Mouse (Mus musculus) cerebellum, adult 2 months (tissue): ENCODE data around the gene Ctbp2. TPM values are rescaled to one million over a fixed set of nuclear protein-coding genes. Genes with fewer than 3 reads are reported as not detected.

ENCODE experiments used
- DNase-seq, 2 experiments: peaks; one replicate each; pipeline ENCODE4 v3.0.0; 2021
- H3K27ac ChIP-seq: fragments of 200-500 bp; 2 replicates; pipeline ENCODE4 v1.5.1; 2012; ENCODE audit warnings: low read length, control low read depth, inconsistent platforms; ENCODE audit not compliant: insufficient read depth
- H3K27me3 ChIP-seq: fragments of 200-500 bp; 2 replicates; pipeline ENCODE4 v1.6.1; 2012; ENCODE audit warnings: inconsistent platforms, mild to moderate bottlenecking, low read length, moderate library complexity; ENCODE audit not compliant: control insufficient read depth, insufficient read depth
- H3K4me1 ChIP-seq: fragments of 200-500 bp; 2 replicates; pipeline ENCODE4 v1.6.1; 2011; ENCODE audit warnings: low read length; ENCODE audit not compliant: control insufficient read depth, insufficient read depth
- H3K4me3 ChIP-seq: fragments of 200-500 bp; replicated peaks from 2 replicates; pipeline ENCODE3; 2011; ENCODE audit warnings: mild to moderate bottlenecking, low read depth, low read length, control low read depth; ENCODE audit not compliant: insufficient read depth
- CTCF ChIP-seq: fragments of 200-500 bp; IDR thresholded peaks from 2 replicates; pipeline ENCODE4 v1.5.1; 2011; ENCODE audit warnings: low read depth, mild to moderate bottlenecking, control low read depth, low read length, moderate library complexity, borderline replicate concordance; ENCODE audit not compliant: insufficient read depth
- POLR2A ChIP-seq: fragments of 200-500 bp; IDR thresholded peaks from 2 replicates; pipeline ENCODE4 v1.6.1; 2011; ENCODE audit warnings: low read length, control low read depth, borderline replicate concordance; ENCODE audit not compliant: insufficient read depth
- WGBS: fragments of 180-500 bp; shearing (Covaris S2); methylation state at CpG from one replicate; pipeline ENCODE4 v1.1.7; 2018; 5-methylcytosine and 5-hydroxymethylcytosine counted together
- polyA plus RNA-seq: library from polyadenylated mRNA; depleted of rRNA; stranded (reverse); fragments of >200 nt; gene quantifications from 2 replicates; pipeline ENCODE4 v1.2.3, GENCODE M21; 2012

Ctbp2 gene
- polyA plus RNA-seq, 1 experiment = 96.2 TPM

DNA sequence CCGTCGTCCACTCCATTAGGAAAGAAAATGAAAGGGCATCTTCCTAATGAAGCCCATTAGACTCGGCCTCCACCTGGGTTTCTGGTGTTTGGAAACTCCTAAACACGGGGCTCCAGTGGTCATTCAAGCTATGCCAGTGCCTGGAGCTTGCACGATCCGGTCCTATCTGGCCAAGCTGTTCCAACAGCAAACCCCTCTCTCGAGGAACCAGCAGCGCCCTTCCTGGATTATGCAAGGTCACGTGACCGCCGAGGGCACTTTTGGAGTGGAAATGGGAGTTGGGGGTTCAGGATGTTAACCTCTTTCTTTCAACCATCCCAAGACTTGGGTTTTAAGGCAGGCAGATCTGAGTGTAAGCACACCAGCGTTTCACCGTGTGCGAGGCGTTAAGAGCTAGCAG, 8.3 kb downstream of the Ctbp2 start:
- Histone ChIP-seq H3K4me3 (peak overlapping the region; percentile 1), H3K27ac (no peak overlapping the region), H3K27me3 (no peaks in the 10 kb centered on the region), H3K4me1 (peaks cover 47% of the 10 kb centered on the region)
- TF ChIP-seq POLR2A = no peak
- WGBS = 28% methylated on average over 15 of the region's 15 CpGs
- DNase-seq = peak in 1 of 2 experiments; percentile 26

- no peak for DNase-seq
- Histone ChIP-seq H3K4me3 (no peak overlapping the region), H3K27ac (no peak overlapping the region), H3K27me3 (no peaks in the 10 kb centered on the region), H3K4me1 (peaks cover 42% of the 10 kb centered on the region)
- 35% methylated on average over 20 of the region's 20 CpGs for WGBS
- TF ChIP-seq POLR2A (no peak), CTCF (no peak)
Measured at GRCm38 (mm10) chr7:133114847-133115470, 9.2 kb downstream of the Ctbp2 start.

DNA sequence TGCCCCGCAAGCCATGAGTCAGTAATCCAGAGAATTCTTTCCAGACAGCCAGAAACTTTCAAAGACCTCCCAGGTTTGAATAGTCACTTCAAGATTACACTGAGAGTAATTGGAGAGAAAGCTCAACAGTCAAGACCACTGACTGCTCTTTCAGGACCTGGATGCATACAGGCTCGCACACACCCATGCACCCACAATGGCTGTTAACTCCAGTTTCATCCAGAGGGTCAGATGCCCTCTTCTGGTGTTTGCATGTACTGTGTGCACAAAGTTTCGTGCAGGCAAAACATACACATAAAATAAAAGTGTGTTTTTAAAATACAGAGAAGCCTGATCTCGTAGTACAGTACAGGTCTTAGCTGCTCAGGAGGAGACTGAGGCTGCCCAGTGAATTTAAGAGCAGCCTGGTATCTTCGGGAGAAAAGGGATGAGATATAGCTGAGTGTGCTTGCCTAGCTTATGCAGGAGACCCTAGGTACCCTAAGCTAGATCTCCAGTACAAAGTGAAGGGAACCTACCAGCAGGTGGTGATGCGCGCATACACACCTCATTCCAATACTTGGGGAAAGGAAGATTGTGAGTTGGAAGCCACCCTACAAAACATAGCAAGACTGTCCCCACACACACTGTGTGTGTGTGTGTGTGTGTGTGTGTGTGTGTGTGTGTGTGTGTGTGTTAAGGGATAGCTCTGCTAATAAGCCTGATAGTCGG, 10.8 kb downstream of the Ctbp2 start:
- WGBS = 78% methylated on average over 8 of the region's 8 CpGs
- H3K4me3 ChIP-seq = no peak overlapping the region
- no peak for DNase-seq
- H3K27ac ChIP-seq = no peak overlapping the region
- H3K4me1 ChIP-seq = peaks cover 52% of the 10 kb centered on the region
- H3K27me3 ChIP-seq = no peaks in the 10 kb centered on the region
- TF ChIP-seq POLR2A = no peak

- DNase-seq = peak in 1 of 2 experiments; percentile 40
- TF ChIP-seq POLR2A (no peak), CTCF (no peak)
- Histone ChIP-seq H3K4me1 (peaks cover 53% of the 10 kb centered on the region), H3K27me3 (no peaks in the 10 kb centered on the region), H3K4me3 (no peak overlapping the region), H3K27ac (no peak overlapping the region; the same call in 1 of the 2 replicates)
- WGBS = 8% methylated on average over 6 of the region's 6 CpGs
Measured at GRCm38 (mm10) chr7:133112351-133112831, 11.8 kb downstream of the Ctbp2 start.

GRCm38 (mm10) chr7:133109442-133109841, 14.7 kb downstream of the Ctbp2 start:
- no peaks in the 10 kb centered on the region for H3K27me3 ChIP-seq
- TF ChIP-seq POLR2A = no peak
- TF ChIP-seq CTCF = no peak

DNA sequence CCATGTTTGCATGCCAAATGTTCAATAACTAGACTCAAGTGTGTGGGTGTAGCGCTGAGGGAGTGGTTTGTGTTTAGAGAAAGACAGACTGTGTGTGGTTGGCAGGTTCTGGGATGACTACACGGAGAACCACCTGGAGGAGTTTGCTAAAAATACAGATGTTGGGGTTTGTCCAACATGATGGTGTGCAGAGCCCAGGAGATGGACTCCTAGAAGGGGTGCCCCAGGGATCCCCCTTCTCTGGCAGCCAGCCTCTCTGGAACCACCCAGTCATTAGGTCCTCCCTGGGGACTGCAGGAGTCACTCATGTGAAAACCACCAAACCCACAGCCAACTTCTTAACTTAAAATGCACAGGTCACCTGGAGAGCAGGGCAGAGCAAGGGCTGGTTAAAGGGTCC, 15.5 kb downstream of the Ctbp2 start:
- WGBS = 40% methylated on average over 2 of the region's 2 CpGs
- H3K27ac ChIP-seq = no peak overlapping the region
- H3K4me1 ChIP-seq = peaks cover 35% of the 10 kb centered on the region
- no peaks in the 10 kb centered on the region for H3K27me3 ChIP-seq
- no peak for DNase-seq
- TF ChIP-seq POLR2A = no peak
- no peak overlapping the region for H3K4me3 ChIP-seq

More at GRCm38 (mm10) chr7:133109442-133109841, 14.7 kb downstream of the Ctbp2 start:
- Histone ChIP-seq H3K4me3 (no peak overlapping the region), H3K27ac (no peak overlapping the region), H3K4me1 (peaks cover 39% of the 10 kb centered on the region)
- no peak for DNase-seq
- 90% methylated on average over 4 of the region's 4 CpGs for WGBS

DNA sequence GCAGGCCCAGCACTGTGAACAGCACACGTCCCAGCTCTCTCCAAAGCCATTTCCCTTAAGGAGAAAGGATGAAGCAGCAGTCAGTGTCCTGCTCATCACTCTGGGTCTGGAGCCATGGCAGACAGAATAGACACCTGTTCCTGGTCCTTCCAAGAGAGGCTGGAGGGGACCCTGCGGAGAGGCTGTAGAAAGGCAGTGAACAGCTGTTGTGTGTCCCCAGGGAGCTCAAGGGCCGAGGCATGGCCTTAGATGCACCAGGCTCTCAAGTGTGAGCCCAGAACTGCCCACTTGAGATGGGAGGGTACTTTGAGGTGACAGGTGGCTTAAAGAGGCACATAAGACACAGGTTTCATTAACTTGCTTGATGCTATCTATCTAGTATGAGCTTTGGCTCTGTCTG, 21.6 kb downstream of the Ctbp2 start:
- DNase-seq = no peak
- Histone ChIP-seq H3K4me3 (no peak overlapping the region), H3K27me3 (no peaks in the 10 kb centered on the region), H3K4me1 (peaks cover 43% of the 10 kb centered on the region), H3K27ac (no peak overlapping the region)
- no peak for TF ChIP-seq CTCF
- no peak for TF ChIP-seq POLR2A
- 5% methylated on average over 3 of the region's 3 CpGs for WGBS

DNA sequence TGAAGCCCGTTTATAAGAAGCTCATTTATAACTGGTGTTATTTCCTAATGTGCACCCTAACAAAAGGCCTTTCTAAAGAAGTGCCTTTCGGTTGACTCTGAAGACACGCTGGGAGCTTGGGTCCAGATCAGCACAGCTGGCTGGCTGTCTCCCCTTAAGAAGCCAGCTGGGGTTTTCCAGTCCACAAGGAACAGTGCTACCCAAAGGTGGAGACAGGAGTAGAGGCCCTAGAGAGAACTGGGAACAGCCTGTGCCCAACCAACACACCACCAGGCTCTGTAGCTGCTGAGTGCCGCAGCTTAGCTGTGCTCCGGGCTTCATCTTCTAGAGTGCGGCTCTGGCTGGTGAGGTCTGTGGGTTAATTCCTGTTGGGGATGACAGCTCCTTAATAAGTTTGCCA, 23.1 kb downstream of the Ctbp2 start:
- 81% methylated on average over 6 of the region's 6 CpGs for whole genome bisulfite sequencing
- H3K27ac ChIP-seq = no peak overlapping the region
- no peak for DNase-seq
- TF ChIP-seq CTCF = no peak
- TF ChIP-seq POLR2A = no peak
- H3K4me3 ChIP-seq = no peak overlapping the region
- peaks cover 50% of the 10 kb centered on the region for H3K4me1 ChIP-seq
- no peaks in the 10 kb centered on the region for H3K27me3 ChIP-seq
